Mouse (Mus musculus) ES-Bruce4 (cell line): ENCODE measurements around the gene Asrgl1.

Experiments used
- CTCF ChIP-seq: IDR thresholded peaks from one replicate; pipeline ENCODE4 v1.8.1; 2011; ENCODE audit warnings: low read depth, low read length
- EP300 ChIP-seq: IDR thresholded peaks from 2 replicates; pipeline ENCODE4 v1.6.1; 2011; ENCODE audit warnings: low read depth, low read length; ENCODE audit not compliant: insufficient read depth
- POLR2A ChIP-seq: IDR thresholded peaks from one replicate; pipeline ENCODE4 v1.8.1; 2011; ENCODE audit warnings: low read length; ENCODE audit not compliant: insufficient read depth

- TF ChIP-seq CTCF (no peak), EP300 (no peak), POLR2A (no peak)
These were observed 63.3 kb downstream of the Asrgl1 start for GRCm38 (mm10) chr19:9072157-9072530.
